Mouse (Mus musculus) layer of hippocampus, adult 2 months (tissue): ENCODE measurements around the gene Lin7c. TPM values are rescaled to one million over a fixed set of nuclear protein-coding genes. Genes with fewer than 3 reads are reported as not detected.

Experiments used
- DNase-seq, 2 experiments: peaks; one replicate each; pipeline ENCODE4 v3.0.0; 2022; ENCODE audit warnings: low spot score in 2 of 2
- H3K27ac ChIP-seq: fragments of 200-600 bp; 2 replicates; pipeline ENCODE4 v1.8.1; 2022
- H3K4me3 ChIP-seq: fragments of 200-600 bp; 2 replicates; pipeline ENCODE4 v1.8.1; 2022; ENCODE audit warnings: mild to moderate bottlenecking
- CTCF ChIP-seq: fragments of 200-600 bp; conservative IDR thresholded peaks from 2 replicates; pipeline ENCODE4 v1.8.1; 2022; ENCODE audit warnings: antibody characterized with exemption, mild to moderate bottlenecking, moderate library complexity
- total RNA-seq, 2 experiments: library from RNA; stranded (reverse); gene quantifications; 2 replicates each; pipeline ENCODE4 v1.2.3; 2021

Lin7c gene
- total RNA-seq, 2 experiments from 2014 or later, result 124 to 126 TPM

DNA sequence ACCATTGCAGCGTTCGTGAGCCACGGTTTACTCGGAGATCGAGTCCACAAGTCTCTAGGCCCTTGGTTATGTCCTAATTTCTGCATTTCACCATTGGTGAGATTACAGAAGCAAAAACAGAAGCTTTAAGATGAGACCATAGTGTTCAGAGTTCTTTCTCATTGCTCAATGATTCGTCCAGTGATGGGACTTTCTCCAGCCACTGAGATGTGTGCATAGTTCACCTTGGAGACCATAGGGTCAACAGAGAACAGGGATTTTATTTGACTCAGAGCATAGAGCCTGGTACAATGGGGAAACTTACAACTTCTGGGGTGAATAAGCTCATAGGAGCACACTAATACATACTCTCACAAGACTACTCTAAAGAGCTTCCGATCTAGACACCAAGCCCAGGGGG is 29.8 kb downstream of the Lin7c start:
- TF ChIP-seq CTCF, result no peak
- DNase-seq, result no peak
- Histone ChIP-seq H3K4me3 (no peak overlapping the region), H3K27ac (no peak overlapping the region)

DNA sequence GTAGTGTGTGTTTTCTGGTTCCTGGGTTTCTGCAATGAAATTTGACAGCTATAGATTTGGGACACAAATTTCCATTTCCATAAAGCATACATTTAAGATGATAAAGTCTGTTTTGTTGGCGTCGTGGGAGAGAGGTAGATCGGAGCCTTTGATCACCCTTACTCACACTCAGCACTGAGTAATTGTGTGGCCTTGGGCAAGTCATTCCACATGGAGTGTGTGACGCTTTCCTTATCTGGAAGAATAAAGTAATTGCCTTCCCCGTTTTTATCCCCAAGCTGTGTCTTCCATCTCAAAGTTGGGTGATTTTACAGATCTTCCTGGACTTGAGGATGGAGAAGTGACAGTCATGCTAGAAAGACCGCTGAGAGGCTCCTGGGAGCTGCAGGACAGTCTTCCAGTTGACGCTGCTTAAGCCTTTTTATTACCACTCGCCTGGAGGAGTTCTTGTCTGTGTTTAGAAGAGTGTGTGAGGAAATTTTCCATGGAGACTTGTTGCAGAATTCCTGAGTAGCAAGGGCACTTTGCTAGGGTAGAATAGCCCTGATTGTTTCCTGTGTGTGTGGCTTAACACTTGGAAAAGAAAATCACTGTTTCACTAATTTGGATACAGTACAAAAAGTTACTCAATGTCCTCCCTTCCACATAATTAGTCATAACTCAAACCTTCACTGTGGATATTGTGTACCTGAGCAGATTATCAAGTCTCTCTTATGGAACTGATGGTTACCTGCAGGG is 30.8 kb downstream of the Lin7c start:
- peak overlapping the region; percentile 40; the same call in 1 of the 2 replicates for H3K27ac ChIP-seq
- no peak overlapping the region for H3K4me3 ChIP-seq
- DNase-seq, result no peak
- no peak for TF ChIP-seq CTCF

DNA sequence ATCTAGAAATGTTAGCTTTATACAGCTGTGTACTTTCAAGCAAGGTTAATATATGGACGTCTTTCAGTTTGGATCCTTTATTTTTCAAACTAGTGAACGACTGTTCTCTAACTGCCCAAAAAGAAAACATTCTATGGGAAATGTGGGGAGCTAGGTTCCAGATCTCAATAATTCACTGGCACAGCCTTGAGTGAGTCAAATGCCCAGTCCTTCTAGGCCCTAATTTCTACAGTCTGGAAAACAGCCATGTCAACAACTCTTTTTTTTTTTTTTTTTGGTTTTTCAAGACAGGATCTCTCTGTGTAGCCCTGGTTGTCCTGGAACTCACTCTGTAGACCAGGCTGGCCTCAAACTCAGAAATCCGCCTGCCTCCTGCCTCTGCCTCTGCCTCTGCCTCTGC is 31.7 kb downstream of the Lin7c start:
- no peak for TF ChIP-seq CTCF
- DNase-seq, result no peak
- Histone ChIP-seq H3K27ac (0 out of 2 replicates have a peak overlapping the region, but pooled peaks have one; percentile 40), H3K4me3 (no peak overlapping the region)

DNA sequence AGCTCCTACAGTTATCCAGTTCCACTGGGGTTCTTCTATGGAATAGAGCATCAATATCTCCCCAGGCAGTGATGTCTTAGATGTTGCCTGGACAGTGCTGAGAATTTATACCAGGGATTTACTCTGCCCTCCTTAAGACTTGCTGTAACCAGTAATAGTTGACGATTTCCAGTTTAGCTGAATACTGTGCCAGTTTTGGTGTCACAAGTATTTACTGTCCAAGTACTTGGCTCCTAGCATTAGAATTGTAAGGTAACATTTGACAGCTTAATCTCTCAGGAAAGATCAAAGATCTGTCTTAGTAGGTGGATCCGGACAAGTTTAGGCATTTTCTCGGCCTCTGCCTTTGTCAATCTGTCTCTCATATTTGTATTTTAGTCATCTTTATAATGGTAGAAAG is 32.4 kb downstream of the Lin7c start:
- no peak for TF ChIP-seq CTCF
- Histone ChIP-seq H3K4me3 (no peak overlapping the region), H3K27ac (no peak overlapping the region)
- no peak for DNase-seq

DNA sequence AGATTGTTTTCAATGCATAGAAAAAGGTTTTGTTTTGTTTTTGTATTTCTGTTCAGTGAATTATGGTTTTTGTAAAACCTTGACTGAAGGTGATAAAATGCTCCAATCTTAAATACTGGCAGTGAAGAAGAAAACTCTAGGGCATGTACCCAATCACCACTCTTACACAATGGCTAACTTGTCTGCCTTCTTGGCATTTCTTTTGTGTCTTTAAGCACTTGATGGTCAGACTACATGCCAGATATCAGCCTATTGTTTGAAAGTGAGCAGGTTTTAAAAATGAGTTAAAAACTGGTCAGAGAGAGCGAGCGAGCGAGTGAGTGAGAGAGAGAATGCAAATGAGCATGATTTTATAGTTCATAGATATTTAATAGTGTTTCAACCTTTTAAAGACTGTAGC is 33.3 kb downstream of the Lin7c start:
- no peak for DNase-seq
- H3K4me3 ChIP-seq, result no peak overlapping the region
- H3K27ac ChIP-seq, result no peak overlapping the region
- TF ChIP-seq CTCF, result no peak

DNA sequence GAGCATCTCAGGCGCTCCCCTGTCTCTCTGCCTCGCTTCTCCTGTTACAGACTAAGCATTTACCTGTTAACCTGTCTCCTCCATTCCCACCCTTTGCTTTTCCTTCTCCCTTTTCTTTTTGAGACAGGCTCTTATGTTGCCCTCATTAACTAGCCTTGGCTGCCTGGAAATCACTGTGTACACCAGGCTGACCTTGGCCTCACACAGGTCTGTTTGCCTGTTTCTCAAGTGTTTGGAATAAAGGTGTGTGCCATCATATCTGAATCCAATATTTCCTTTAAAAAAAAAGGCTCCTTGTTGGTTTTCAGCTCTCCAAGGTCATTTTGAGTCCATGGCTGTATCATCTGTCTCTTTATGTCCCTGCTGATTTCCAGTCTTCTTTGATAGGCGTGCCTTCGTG is 36.3 kb downstream of the Lin7c start:
- no peak overlapping the region for H3K4me3 ChIP-seq
- H3K27ac ChIP-seq, result no peak overlapping the region
- DNase-seq, result no peak
- no peak for TF ChIP-seq CTCF

DNA sequence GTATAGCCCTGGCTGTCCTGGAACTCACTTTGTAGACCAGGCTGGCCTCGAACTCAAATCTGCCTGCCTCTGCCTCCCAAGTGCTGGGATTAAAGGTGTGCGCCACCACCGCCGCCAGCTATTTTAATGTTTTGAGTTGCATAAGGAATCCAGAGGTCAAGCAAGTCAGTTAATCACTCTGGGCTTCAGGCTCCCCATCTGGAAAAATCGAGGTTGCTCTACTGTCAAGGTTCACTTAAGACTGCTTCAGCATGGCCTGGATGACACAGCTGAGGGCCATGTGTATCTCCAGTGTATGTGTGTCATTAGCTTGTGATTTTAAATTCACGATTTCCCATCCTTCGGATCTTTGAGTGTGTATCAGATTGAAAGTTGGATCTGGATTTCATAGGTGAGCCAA is 36.8 kb downstream of the Lin7c start:
- DNase-seq, result no peak
- H3K4me3 ChIP-seq, result no peak overlapping the region
- no peak overlapping the region for H3K27ac ChIP-seq
- TF ChIP-seq CTCF, result no peak

DNA sequence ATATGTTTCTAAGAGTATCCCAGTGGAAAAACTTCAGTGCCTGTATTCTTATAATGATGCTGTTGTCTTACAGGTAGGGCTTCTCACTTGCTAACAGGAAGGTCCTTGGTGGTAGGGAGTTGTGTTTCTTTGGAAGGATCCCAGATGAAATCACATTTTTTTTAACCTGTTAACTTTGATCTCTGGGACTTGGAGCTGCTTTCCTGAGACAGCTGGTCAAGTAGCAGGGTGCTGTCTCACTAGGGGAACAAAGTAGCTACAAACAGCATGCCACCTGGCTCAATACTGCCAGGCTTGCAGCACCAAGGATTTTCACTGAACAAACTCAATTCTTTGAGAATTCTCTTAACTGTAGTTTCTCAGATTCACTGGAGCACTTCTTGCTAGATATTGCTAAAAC is 37.2 kb downstream of the Lin7c start:
- TF ChIP-seq CTCF, result no peak
- Histone ChIP-seq H3K4me3 (no peak overlapping the region), H3K27ac (no peak overlapping the region)
- DNase-seq, result no peak

DNA sequence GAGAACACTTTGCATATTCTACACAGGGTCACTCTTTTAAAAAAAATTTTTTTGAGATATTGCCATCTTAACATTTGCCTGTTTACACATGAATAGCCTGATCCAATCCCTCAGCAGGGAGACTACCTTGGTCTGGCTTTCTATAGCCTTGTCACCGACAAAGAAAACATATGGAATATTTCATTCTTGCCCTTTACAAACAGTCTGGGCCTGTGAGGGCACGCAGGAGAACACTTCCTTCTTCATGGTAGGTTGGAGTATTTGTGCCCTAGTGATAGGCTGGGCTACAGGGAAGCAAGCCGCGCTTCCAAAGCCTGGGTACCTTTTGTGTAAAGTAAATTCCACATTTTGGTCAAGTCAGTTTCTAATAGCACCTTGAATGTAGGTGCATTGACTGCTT is 38.1 kb downstream of the Lin7c start:
- DNase-seq, result no peak
- Histone ChIP-seq H3K4me3 (no peak overlapping the region), H3K27ac (no peak overlapping the region)
- TF ChIP-seq CTCF, result no peak

DNA sequence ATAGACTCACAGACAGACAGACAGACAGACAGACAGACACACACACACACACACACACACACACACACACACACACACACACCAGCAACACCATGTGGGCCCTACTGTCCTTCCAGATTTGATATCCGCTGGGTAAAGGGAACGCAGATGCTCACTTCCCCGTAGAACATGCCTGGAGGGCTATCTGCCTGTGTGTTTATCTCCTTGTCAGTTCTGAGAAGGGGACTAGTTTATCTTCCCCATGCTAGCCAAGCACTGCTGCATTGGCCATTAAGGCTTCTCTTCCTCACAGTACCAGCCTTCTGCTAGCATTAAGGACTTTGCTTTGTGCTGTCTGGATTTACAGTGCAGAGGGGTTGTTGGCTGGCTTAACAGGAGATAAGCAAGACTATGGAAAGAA is 38.6 kb downstream of the Lin7c start:
- DNase-seq, result no peak
- no peak overlapping the region for H3K4me3 ChIP-seq
- no peak for TF ChIP-seq CTCF
- no peak overlapping the region for H3K27ac ChIP-seq

DNA sequence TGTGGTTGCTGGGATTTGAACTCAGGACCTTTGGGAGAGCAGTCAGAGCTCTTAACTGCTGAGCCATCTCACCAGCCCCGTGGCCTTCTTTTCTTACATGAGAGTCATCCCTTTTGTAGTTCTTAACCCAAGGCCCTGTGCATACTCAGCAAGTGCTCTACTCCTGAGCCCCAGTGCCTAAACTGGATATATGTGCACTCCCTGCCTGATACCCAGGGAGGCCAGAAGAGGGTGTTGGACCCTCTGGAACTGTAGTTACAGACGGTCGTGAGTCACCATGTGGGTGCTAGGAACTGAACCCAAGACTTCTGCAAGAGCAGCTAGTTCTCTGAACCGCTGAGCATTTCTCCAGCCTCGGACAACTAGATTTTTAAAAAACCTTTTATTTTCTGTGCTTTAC is 39.7 kb downstream of the Lin7c start:
- no peak for DNase-seq
- TF ChIP-seq CTCF, result no peak
- Histone ChIP-seq H3K4me3 (no peak overlapping the region), H3K27ac (no peak overlapping the region)

DNA sequence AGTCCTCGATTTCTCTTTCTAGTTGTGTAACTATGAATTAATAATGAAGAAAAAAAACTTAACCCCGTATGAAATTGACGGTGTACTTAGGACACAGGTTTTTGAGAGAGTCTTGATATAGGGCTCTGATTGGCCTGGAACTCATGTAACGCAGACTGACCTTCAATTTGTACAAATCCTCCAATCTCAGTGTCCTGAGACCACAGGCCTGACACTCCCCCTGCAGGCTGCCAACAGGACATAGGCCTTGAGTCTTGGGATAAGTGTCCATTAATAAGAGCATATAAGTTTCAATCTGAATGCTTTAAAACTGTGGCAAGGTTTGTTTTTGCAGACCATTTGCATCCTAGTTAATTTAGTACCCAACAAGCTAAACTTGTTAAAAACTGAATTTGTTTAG is 40.1 kb downstream of the Lin7c start:
- no peak overlapping the region for H3K27ac ChIP-seq
- peak; percentile 36 for TF ChIP-seq CTCF
- no peak overlapping the region for H3K4me3 ChIP-seq
- no peak for DNase-seq

DNA sequence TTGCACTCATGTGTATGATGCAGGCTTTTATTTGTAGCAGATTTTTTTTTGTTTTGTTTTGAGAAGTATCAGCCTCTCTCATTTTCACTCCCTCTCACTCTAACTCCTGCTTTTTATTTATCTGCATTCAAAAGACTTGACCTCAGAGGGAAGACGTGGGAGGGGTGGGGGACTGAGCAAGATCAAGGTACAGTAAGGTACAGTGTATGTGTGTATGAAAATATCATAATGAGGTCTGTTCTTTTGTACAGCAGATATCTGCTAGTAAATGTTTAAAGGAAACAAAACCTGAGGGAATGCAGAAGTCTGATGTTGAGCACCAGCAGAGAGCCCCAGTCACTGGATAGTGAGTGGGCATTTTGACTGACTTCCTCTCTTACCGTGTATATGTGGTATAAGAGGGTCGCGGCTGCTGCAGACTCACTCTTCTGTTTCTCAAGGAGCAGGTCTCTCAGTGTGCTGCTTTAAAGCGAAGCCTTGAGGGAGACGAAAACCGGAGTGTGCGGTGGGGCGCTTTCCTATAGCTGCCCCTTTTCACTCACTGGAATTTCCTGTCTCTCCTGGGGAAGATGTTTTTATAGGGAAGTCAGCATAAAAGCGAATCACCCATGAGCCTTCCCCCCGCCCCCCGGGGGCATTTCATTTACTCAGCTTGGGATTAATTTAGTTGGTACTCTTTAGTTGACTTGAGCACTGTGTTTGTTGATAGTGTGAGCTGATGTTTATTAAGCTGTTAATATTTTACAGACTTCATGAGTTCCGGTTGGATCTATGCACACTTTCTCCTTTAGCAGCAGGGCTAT is 41.5 kb downstream of the Lin7c start:
- TF ChIP-seq CTCF, result no peak
- no peak overlapping the region; the same call in 1 of the 2 replicates for H3K4me3 ChIP-seq
- no peak overlapping the region for H3K27ac ChIP-seq
- no peak for DNase-seq

DNA sequence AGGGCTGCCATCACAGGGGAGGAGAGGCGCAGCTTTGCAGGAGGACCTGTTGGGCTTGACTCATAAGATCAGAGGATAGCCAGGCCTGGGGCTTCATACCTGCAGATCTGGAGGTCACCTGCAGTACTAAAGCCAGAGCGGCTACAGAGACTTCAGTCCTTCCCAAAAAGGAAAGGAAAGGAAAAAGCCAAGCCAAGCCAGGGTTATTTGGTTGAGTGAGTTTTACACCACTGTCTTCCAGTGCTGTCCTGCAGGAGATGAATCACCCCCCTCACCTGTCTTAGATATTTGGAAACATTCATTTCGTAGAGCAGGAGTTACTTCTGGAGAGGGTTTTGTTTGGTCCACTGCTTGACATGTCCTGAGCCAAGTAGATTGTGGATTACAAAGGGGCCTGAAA is 42.5 kb downstream of the Lin7c start:
- no peak overlapping the region for H3K27ac ChIP-seq
- TF ChIP-seq CTCF, result no peak
- no peak for DNase-seq
- H3K4me3 ChIP-seq, result no peak overlapping the region
